ENCODE assay signal across 8 mouse cellular contexts in the genomic region with DNA sequence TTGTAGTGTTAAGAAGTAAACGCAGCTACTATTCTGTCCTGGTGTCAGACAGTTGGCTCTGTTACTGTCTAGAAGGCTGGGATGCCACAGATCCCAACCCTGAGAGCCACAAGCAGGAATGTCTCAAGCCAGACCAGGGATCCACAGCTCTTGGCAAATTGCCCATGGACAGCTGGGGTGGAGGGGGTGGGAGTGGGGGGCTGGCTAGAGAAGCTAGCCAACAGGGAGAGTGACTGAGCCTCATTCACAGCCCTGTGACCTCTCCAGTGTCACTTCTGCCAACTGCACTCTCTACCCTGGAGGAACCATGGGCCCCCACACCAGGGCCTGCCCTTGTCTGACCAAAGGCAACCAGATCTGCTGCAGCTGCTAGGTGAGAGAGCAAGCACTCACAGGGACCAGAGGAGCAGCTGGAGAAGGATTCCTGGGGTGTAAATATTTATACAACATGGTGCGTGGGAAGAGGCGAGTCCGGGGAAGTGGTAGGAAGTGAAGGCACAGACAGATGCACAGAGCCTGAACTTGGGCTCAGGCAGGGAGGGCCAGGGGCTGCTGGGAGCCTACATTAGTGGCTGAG. TPM values are rescaled to one million over a fixed set of nuclear protein-coding genes. Genes with fewer than 3 reads are reported as not detected.
A peak's percentile ranks its signal among the peaks of the same experiment; 100 is the strongest.
DNase-seq lines count a peak whose midpoint lies in the region; ATAC-seq and TF ChIP-seq lines count a peak whose summit lies in the region.

No protein-coding gene starts in this region.

- 52% methylated on average over 4 of the region's 4 CpGs for WGBS in limb, embryonic 15.5 days
- WGBS in neural tube, embryonic 14.5 days: 44% methylated on average over 4 of the region's 4 CpGs

- peaks cover 23% of the 10 kb centered on the region for H3K4me1 ChIP-seq in limb, embryonic 15.5 days
- peaks cover 5% of the 10 kb centered on the region for H3K4me1 ChIP-seq in neural tube, embryonic 14.5 days (ENCODE audit: control insufficient read depth, insufficient read depth, low read length)

- H3K27ac ChIP-seq in left cerebral cortex, adult 2 months: no peak overlapping the region
- H3K27ac ChIP-seq in limb, embryonic 15.5 days: peak overlapping the region; percentile 48
- H3K27ac ChIP-seq in neural tube, embryonic 14.5 days (ENCODE audit: low read depth, low read length): peak overlapping the region; percentile 39; the same call in 1 of the 2 replicates

- ATAC-seq in limb, embryonic 15.5 days (ENCODE audit: insufficient number of reproducible peaks, low FRiP score, low TSS enrichment, low read depth): peak; percentile 81; the same call in 1 of the 2 replicates
- no peak; the same call in 1 of the 2 replicates for ATAC-seq in neural tube, embryonic 14.5 days (ENCODE audit: low read depth)
- no peak for ATAC-seq in megakaryocyte-erythroid progenitor cell, adult 5-6 weeks (replicated peaks; ENCODE audit: low FRiP score, low TSS enrichment, poor library complexity, severe bottlenecking)

- H3K9me3 ChIP-seq in limb, embryonic 15.5 days: no peaks in the 10 kb centered on the region
- no peaks in the 10 kb centered on the region for H3K9me3 ChIP-seq in neural tube, embryonic 14.5 days (ENCODE audit: control insufficient read depth, low read length)

- H3K4me3 ChIP-seq in left cerebral cortex, adult 2 months: no peak overlapping the region
- no peak overlapping the region for H3K4me3 ChIP-seq in limb, embryonic 15.5 days
- H3K4me3 ChIP-seq in neural tube, embryonic 14.5 days (ENCODE audit: low read depth, low read length): no peak overlapping the region

- no peaks in the 10 kb centered on the region for H3K27me3 ChIP-seq in limb, embryonic 15.5 days
- no peaks in the 10 kb centered on the region for H3K27me3 ChIP-seq in neural tube, embryonic 14.5 days (ENCODE audit: control insufficient read depth, insufficient read depth, low read length)

- H3K4me2 ChIP-seq in limb, embryonic 15.5 days: no peak overlapping the region
- H3K4me2 ChIP-seq in neural tube, embryonic 14.5 days (ENCODE audit: low read depth, low read length): no peak overlapping the region

- H3K9ac ChIP-seq in limb, embryonic 15.5 days: no peak overlapping the region
- H3K9ac ChIP-seq in neural tube, embryonic 14.5 days (replicated peaks; ENCODE audit: low read depth, low read length): no peak overlapping the region

- intact Hi-C loops in left cerebral cortex, postnatal 4 days (cut with DNase I): no loop called here
- intact Hi-C loops in left cerebral cortex, adult 2 months (cut with DNase I): no loop called here
- intact Hi-C loops in heart, postnatal 10 days (cut with DNase I): no loop called here

- peaks cover 29% of the 10 kb centered on the region for H3K36me3 ChIP-seq in limb, embryonic 15.5 days
- no peaks in the 10 kb centered on the region for H3K36me3 ChIP-seq in neural tube, embryonic 14.5 days (ENCODE audit: control insufficient read depth, insufficient read depth, low read length)

- peak; percentile 79 for DNase-seq in left cerebral cortex, postnatal 4 days
- no peak for DNase-seq in left cerebral cortex, adult 2 months (ENCODE audit: extremely low spot score in 1 of 2, low spot score in 2 of 2)
- DNase-seq in heart, postnatal 10 days: peak; percentile 46 to 47
- no peak for DNase-seq in urinary bladder, adult 2 months (ENCODE audit: low spot score)
- DNase-seq in thymus, postnatal 0 days (ENCODE audit: low spot score): no peak

- TF ChIP-seq CTCF in left cerebral cortex, adult 2 months (IDR thresholded peaks at IDR 0.05): no peak

RNA-seq across cellular contexts. Expression of a gene that starts 10.5 kb away (rescaled TPM):
- total RNA-seq in left cerebral cortex, postnatal 4 days (2021): 10 to 100 TPM; 47.2 to 54.4 TPM
- 10 to 100 TPM; 32.7 to 39.2 TPM for total RNA-seq in left cerebral cortex, adult 2 months (2021)
- 100 to 1,000 TPM; 126 to 152 TPM for total RNA-seq in heart, postnatal 10 days (2021)
- polyA plus RNA-seq in limb, embryonic 15.5 days (2015; fragmentation: Nextera tagmentation; extraction: Ambion mirVana): 147 and 148 TPM in 2 replicates
- 26.6 and 41.0 TPM in 2 replicates for polyA plus RNA-seq in neural tube, embryonic 14.5 days (2014; fragmentation: Nextera tagmentation; extraction: Ambion mirVana)
- polyA plus RNA-seq in urinary bladder, adult 2 months (2012; rRNA removed): 141 and 167 TPM in 2 replicates
- 76.1 and 121 TPM in 2 replicates for total RNA-seq in megakaryocyte-erythroid progenitor cell, adult 5-6 weeks (2014; fragmentation: Nextera tagmentation)
- 12.4 and 18.5 TPM in 2 replicates for total RNA-seq in megakaryocyte-erythroid progenitor cell, adult 5-6 weeks (2017)
- 63.4 and 69.7 TPM in 2 replicates for polyA plus RNA-seq in thymus, postnatal 0 days (2015; fragmentation: Nextera tagmentation; extraction: Ambion mirVana)

Comparison
In these comparisons a context has a peak if more than half of its experiments do, and no peak if none do; other contexts are left out.
1. DNase-seq: peak in left cerebral cortex, postnatal 4 days (single experiment) and heart, postnatal 10 days (2 of 2); none in left cerebral cortex, adult 2 months (0 of 2), urinary bladder, adult 2 months (single experiment) and thymus, postnatal 0 days (single experiment).